Mouse (Mus musculus) brain, embryonic 14.5 days (tissue): ENCODE results near the gene Creb3l4.

Experiments used
- CTCF ChIP-seq: fragments of 200-500 bp; IDR thresholded peaks from 2 replicates; pipeline ENCODE4 v1.5.1; 2012; ENCODE audit warnings: inconsistent platforms, mild to moderate bottlenecking, moderate library complexity, borderline replicate concordance; ENCODE audit not compliant: insufficient read depth, insufficient read length; ENCODE audit errors: extremely low read depth
- POLR2A ChIP-seq: fragments of 200-500 bp; IDR thresholded peaks from 2 replicates; pipeline ENCODE4 v1.6.1; 2012; ENCODE audit warnings: mild to moderate bottlenecking, inconsistent platforms, borderline replicate concordance; ENCODE audit not compliant: poor library complexity, insufficient read depth, insufficient read length, severe bottlenecking; ENCODE audit errors: extremely low read depth

DNA sequence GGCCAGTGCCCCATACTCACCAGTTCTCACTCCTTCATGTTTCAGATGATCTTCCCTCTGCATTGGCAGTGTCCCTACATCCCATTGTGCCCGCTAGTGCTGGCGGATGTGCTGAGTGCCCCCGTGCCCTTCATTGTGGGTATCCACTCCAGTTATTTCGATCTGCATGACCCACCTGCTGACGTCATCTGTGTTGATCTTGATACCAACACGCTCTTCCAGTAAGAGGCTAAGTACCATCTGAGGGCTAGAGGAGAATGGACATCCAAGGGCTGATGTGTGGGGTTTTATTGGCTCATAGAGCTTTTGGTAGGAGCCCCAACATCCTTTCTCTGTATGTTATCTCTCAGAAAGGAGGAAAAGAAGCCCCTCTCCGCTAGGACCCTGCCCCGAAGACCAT, 27.5 kb upstream of the Creb3l4 start:
- TF ChIP-seq CTCF (no peak), POLR2A (no peak)
